In genomic region chr1:168328236-168328605, GRCm38 (mm10) we compare ENCODE assay signal across 17 mouse cellular contexts.
DNase-seq lines count a peak whose midpoint lies in the region; ATAC-seq and TF ChIP-seq lines count a peak whose summit lies in the region.
"Had no signal": no experiment of that assay in that cellular context is flagged by ENCODE, and none has a peak within 500 bp of the region (broad histone marks: within the 10 kb centered on the region; RNA-seq: fewer than 3 reads in every experiment).

No protein-coding gene starts in this region.

- DNase-seq in liver, postnatal 0 days, result no peak
- no peak for DNase-seq in lung, postnatal 36 days
- DNase-seq in T-cell, adult 2 months (ENCODE audit: low spot score), result no peak
- DNase-seq: adrenal gland, postnatal 10 days; cerebellum, adult 9-11 months; gastrocnemius, postnatal 10 days; kidney, adult 18-20 months; kidney, postnatal 4 days; lung, embryonic 14.5 days had no signal

- H3K9ac ChIP-seq in liver, embryonic 12.5 days, result no peak overlapping the region
- H3K9ac ChIP-seq in liver, postnatal 0 days (replicated peaks), result no peak overlapping the region
- H3K9ac ChIP-seq in embryonic facial prominence, embryonic 15.5 days, result no peak overlapping the region
- H3K9ac ChIP-seq in forebrain, embryonic 15.5 days (replicated peaks), result no peak overlapping the region
- no peak overlapping the region for H3K9ac ChIP-seq in midbrain, embryonic 16.5 days (ENCODE audit: low read depth, low read length)
- H3K9ac ChIP-seq in intestine, embryonic 16.5 days (ENCODE audit: low read depth, low read length), result no peak overlapping the region
- H3K9ac ChIP-seq: limb, embryonic 12.5 days; lung, embryonic 14.5 days had no signal

- no peak overlapping the region for H3K4me3 ChIP-seq in liver, embryonic 12.5 days
- H3K4me3 ChIP-seq in liver, postnatal 0 days (ENCODE audit: low read depth, low read length), result no peak overlapping the region
- H3K4me3 ChIP-seq in embryonic facial prominence, embryonic 15.5 days (replicated peaks), result no peak overlapping the region
- no peak overlapping the region for H3K4me3 ChIP-seq in forebrain, embryonic 15.5 days
- H3K4me3 ChIP-seq in midbrain, embryonic 16.5 days (ENCODE audit: low read depth, low read length), result no peak overlapping the region
- no peak overlapping the region for H3K4me3 ChIP-seq in intestine, embryonic 16.5 days (ENCODE audit: low read length)
- H3K4me3 ChIP-seq: limb, embryonic 12.5 days had no signal

- peak; percentile 28; the same call in 1 of the 2 replicates for ATAC-seq in liver, embryonic 12.5 days
- no peak for ATAC-seq in liver, postnatal 0 days
- ATAC-seq in embryonic facial prominence, embryonic 15.5 days (ENCODE audit: insufficient number of reproducible peaks, low FRiP score, low TSS enrichment, low read depth), result no peak
- ATAC-seq in forebrain, embryonic 15.5 days (replicated peaks), result no peak
- ATAC-seq in midbrain, embryonic 16.5 days, result no peak
- ATAC-seq in intestine, embryonic 16.5 days, result no peak
- ATAC-seq: Patski had no signal

- no peaks in the 10 kb centered on the region for H3K9me3 ChIP-seq in liver, embryonic 12.5 days (replicated peaks)
- no peaks in the 10 kb centered on the region for H3K9me3 ChIP-seq in liver, postnatal 0 days (ENCODE audit: low read length)
- H3K9me3 ChIP-seq in embryonic facial prominence, embryonic 15.5 days (replicated peaks), result no peaks in the 10 kb centered on the region
- no peaks in the 10 kb centered on the region for H3K9me3 ChIP-seq in forebrain, embryonic 15.5 days
- H3K9me3 ChIP-seq in midbrain, embryonic 16.5 days (replicated peaks; ENCODE audit: control insufficient read depth, low read length, poor library complexity, severe bottlenecking), result no peaks in the 10 kb centered on the region
- H3K9me3 ChIP-seq in intestine, embryonic 16.5 days (ENCODE audit: control insufficient read depth, low read length), result no peaks in the 10 kb centered on the region
- H3K9me3 ChIP-seq: limb, embryonic 12.5 days had no signal

- H3K4me2 ChIP-seq in liver, embryonic 12.5 days, result no peak overlapping the region
- H3K4me2 ChIP-seq in liver, postnatal 0 days (ENCODE audit: low read depth, low read length), result no peak overlapping the region
- no peak overlapping the region for H3K4me2 ChIP-seq in embryonic facial prominence, embryonic 15.5 days (replicated peaks)
- H3K4me2 ChIP-seq in forebrain, embryonic 15.5 days (replicated peaks), result peak overlapping the region; percentile 26
- no peak overlapping the region; the same call in 1 of the 2 replicates for H3K4me2 ChIP-seq in midbrain, embryonic 16.5 days (ENCODE audit: low read length)
- H3K4me2 ChIP-seq in intestine, embryonic 16.5 days (ENCODE audit: low read depth, low read length), result no peak overlapping the region
- H3K4me2 ChIP-seq: limb, embryonic 12.5 days; lung, embryonic 14.5 days had no signal

- H3K27me3 ChIP-seq in liver, embryonic 12.5 days (replicated peaks), result no peaks in the 10 kb centered on the region
- no peaks in the 10 kb centered on the region for H3K27me3 ChIP-seq in liver, postnatal 0 days (ENCODE audit: insufficient read depth, low read length)
- no peaks in the 10 kb centered on the region for H3K27me3 ChIP-seq in embryonic facial prominence, embryonic 15.5 days
- no peaks in the 10 kb centered on the region for H3K27me3 ChIP-seq in forebrain, embryonic 15.5 days
- H3K27me3 ChIP-seq in midbrain, embryonic 16.5 days (ENCODE audit: control insufficient read depth, insufficient read depth, low read depth, low read length), result no peaks in the 10 kb centered on the region
- no peaks in the 10 kb centered on the region for H3K27me3 ChIP-seq in intestine, embryonic 16.5 days (replicated peaks; ENCODE audit: control insufficient read depth, insufficient read depth, low read length)
- H3K27me3 ChIP-seq: CH12.LX; limb, embryonic 12.5 days; Patski had no signal

- no peaks in the 10 kb centered on the region for H3K36me3 ChIP-seq in liver, embryonic 12.5 days
- H3K36me3 ChIP-seq in liver, postnatal 0 days (replicated peaks; ENCODE audit: insufficient read depth, low read length), result no peaks in the 10 kb centered on the region
- H3K36me3 ChIP-seq in embryonic facial prominence, embryonic 15.5 days, result no peaks in the 10 kb centered on the region
- H3K36me3 ChIP-seq in forebrain, embryonic 15.5 days, result no peaks in the 10 kb centered on the region
- no peaks in the 10 kb centered on the region for H3K36me3 ChIP-seq in midbrain, embryonic 16.5 days (ENCODE audit: control insufficient read depth, insufficient read depth, low read length)
- H3K36me3 ChIP-seq in intestine, embryonic 16.5 days (ENCODE audit: control insufficient read depth, insufficient read depth, low read length), result no peaks in the 10 kb centered on the region

- H3K4me1 ChIP-seq in liver, embryonic 12.5 days, result peaks cover 36% of the 10 kb centered on the region
- H3K4me1 ChIP-seq in liver, postnatal 0 days (ENCODE audit: insufficient read depth), result no peaks in the 10 kb centered on the region
- peaks cover 44% of the 10 kb centered on the region for H3K4me1 ChIP-seq in embryonic facial prominence, embryonic 15.5 days
- H3K4me1 ChIP-seq in forebrain, embryonic 15.5 days, result peaks cover 94% of the 10 kb centered on the region
- peaks cover 68% of the 10 kb centered on the region for H3K4me1 ChIP-seq in midbrain, embryonic 16.5 days (ENCODE audit: control insufficient read depth, insufficient read depth, low read length)
- peaks cover 15% of the 10 kb centered on the region for H3K4me1 ChIP-seq in intestine, embryonic 16.5 days (ENCODE audit: control insufficient read depth, insufficient read depth, low read length)

- TF ChIP-seq CTCF in liver, postnatal 0 days (IDR thresholded peaks at IDR 0.05; ENCODE audit: low read depth), result no peak

- H3K27ac ChIP-seq in liver, embryonic 12.5 days, result no peak overlapping the region
- no peak overlapping the region for H3K27ac ChIP-seq in liver, postnatal 0 days (ENCODE audit: low read depth)
- H3K27ac ChIP-seq in embryonic facial prominence, embryonic 15.5 days (replicated peaks), result peak overlapping the region; percentile 17
- peak overlapping the region; percentile 80 for H3K27ac ChIP-seq in forebrain, embryonic 15.5 days (replicated peaks)
- H3K27ac ChIP-seq in midbrain, embryonic 16.5 days (ENCODE audit: low read length), result peak overlapping the region; percentile 60
- H3K27ac ChIP-seq in intestine, embryonic 16.5 days (ENCODE audit: low read length), result no peak overlapping the region
- H3K27ac ChIP-seq: limb, embryonic 12.5 days had no signal

- TF ChIP-seq EP300 in liver, postnatal 0 days (IDR thresholded peaks at IDR 0.05; ENCODE audit: low read depth), result no peak

- WGBS in liver, embryonic 12.5 days (ENCODE audit: insufficient replicate concordance), result 29% methylated on average over 3 of the region's 3 CpGs
- WGBS in liver, postnatal 0 days (ENCODE audit: insufficient replicate concordance), result 53% methylated on average over 3 of the region's 3 CpGs
- 46% methylated on average over 3 of the region's 3 CpGs for WGBS in embryonic facial prominence, embryonic 15.5 days
- WGBS in forebrain, embryonic 15.5 days, result 22% methylated on average over 3 of the region's 3 CpGs
- WGBS in midbrain, embryonic 16.5 days, result 40% methylated on average over 3 of the region's 3 CpGs
- WGBS in intestine, embryonic 16.5 days, result 69% methylated on average over 3 of the region's 3 CpGs

Comparison
In these comparisons a context has a peak if more than half of its experiments do, and no peak if none do; other contexts are left out.
1. H3K27ac ChIP-seq: peak in embryonic facial prominence, embryonic 15.5 days (single experiment), forebrain, embryonic 15.5 days (single experiment) and midbrain, embryonic 16.5 days (single experiment); none in liver, embryonic 12.5 days (single experiment), liver, postnatal 0 days (single experiment) and intestine, embryonic 16.5 days (single experiment).